Mouse (Mus musculus): ENCODE measurements at regions not wholly inside any gene's neighbourhood (a gene's known extent, or its start where the extent isn't known, plus 50 kb on each side); places are given as distances from the start of the nearest gene placed in this dataset.

- TF ChIP-seq POLR2A (IDR thresholded peaks at IDR 0.05; ENCODE audit: control insufficient read depth in 1 of 2, insufficient read depth in 1 of 2, low read depth in 1 of 2, low read length in 2 of 2, poor library complexity in 1 of 2) (no peak), E2F4 (IDR thresholded peaks at IDR 0.05; ENCODE audit: borderline replicate concordance, low read depth, low read length) (no peak), CTCF (IDR thresholded peaks at IDR 0.05 in 2 of 3, conservative IDR thresholded peaks at IDR 0.05 in 1 of 3; ENCODE audit: control insufficient read depth in 1 of 3, insufficient read depth in 1 of 3, low read depth in 2 of 3, low read length in 3 of 3, poor library complexity in 1 of 3, severe bottlenecking in 1 of 3) (no peak), SMC3 (IDR thresholded peaks at IDR 0.05; ENCODE audit: low read depth, low read length) (no peak), CHD2 (IDR thresholded peaks at IDR 0.05; ENCODE audit: low read length) (no peak), CHD1 (IDR thresholded peaks at IDR 0.05; ENCODE audit: low read depth, low read length) (no peak), RCOR1 (IDR thresholded peaks at IDR 0.05; ENCODE audit: low read depth, low read length) (no peak), ZC3H11A (IDR thresholded peaks at IDR 0.05; ENCODE audit: low read depth, low read length) (no peak), TAL1 (IDR thresholded peaks at IDR 0.05; ENCODE audit: low read length) (no peak)
Observed at GRCm38 (mm10) chr10:37397271-37397991, 258.7 kb upstream of the Marcks start.
